Mouse (Mus musculus) fibroblast of lung, adult 2 months (primary cell): Measurements from ENCODE around the gene Pltp.

Source experiments
- DNase-seq: peaks from one replicate; pipeline ENCODE4 v3.0.0-alpha.2; 2011; ENCODE audit warnings: low read depth

Gene Pltp

GRCm38 (mm10) chr2:164845782-164846181 is 11.7 kb downstream of the Pltp start:
- no peak for DNase-seq

- DNase-seq: no peak
Measured at GRCm38 (mm10) chr2:164835164-164835563, 22.3 kb downstream of the Pltp start.

- DNase-seq: no peak
Measured at GRCm38 (mm10) chr2:164834531-164834930, 23.0 kb downstream of the Pltp start.

GRCm38 (mm10) chr2:164833314-164833959 is 24.1 kb downstream of the Pltp start, which contains the start of gene Neurl2:
TSS of gene Neurl2 (minus strand) at chr2:164833456.
- peak; percentile 87 for DNase-seq

- DNase-seq: peak; percentile 30
Measured at GRCm38 (mm10) chr2:164832748-164833301, 24.7 kb downstream of the Pltp start, which contains the start of gene Ctsa. TSS of gene Ctsa (plus strand) at chr2:164832873.

- no peak for DNase-seq
Measured at GRCm38 (mm10) chr2:164832032-164832747, 25.3 kb downstream of the Pltp start.

GRCm38 (mm10) chr2:164831029-164831428 is 26.5 kb downstream of the Pltp start:
- no peak for DNase-seq

GRCm38 (mm10) chr2:164829090-164829489 is 28.4 kb downstream of the Pltp start:
- DNase-seq: no peak

GRCm38 (mm10) chr2:164828437-164828836 is 29.1 kb downstream of the Pltp start, which contains the start of gene Spata25:
TSS of gene Spata25 (minus strand) at chr2:164828537.
- no peak for DNase-seq

GRCm38 (mm10) chr2:164827146-164827850 is 30.2 kb downstream of the Pltp start:
- no peak for DNase-seq

- DNase-seq: no peak
Measured at GRCm38 (mm10) chr2:164825521-164825920, 32.0 kb downstream of the Pltp start.

- no peak for DNase-seq
Measured at GRCm38 (mm10) chr2:164823969-164824368, 33.5 kb downstream of the Pltp start.

- DNase-seq: no peak
Measured at GRCm38 (mm10) chr2:164823181-164823585, 34.3 kb downstream of the Pltp start.

- peak; percentile 97 for DNase-seq
Measured at GRCm38 (mm10) chr2:164822636-164823165, 34.8 kb downstream of the Pltp start, which contains the start of gene Zswim1. TSS of gene Zswim1 (plus strand) at chr2:164822686.

GRCm38 (mm10) chr2:164821060-164821459 is 36.5 kb downstream of the Pltp start:
- no peak for DNase-seq

GRCm38 (mm10) chr2:164817703-164818102 is 39.8 kb downstream of the Pltp start:
- no peak for DNase-seq

- DNase-seq: no peak
Measured at GRCm38 (mm10) chr2:164817206-164817605, 40.3 kb downstream of the Pltp start.

- no peak for DNase-seq
Measured at GRCm38 (mm10) chr2:164815821-164816220, 41.7 kb downstream of the Pltp start.

GRCm38 (mm10) chr2:164815348-164815747 is 42.2 kb downstream of the Pltp start:
- no peak for DNase-seq

GRCm38 (mm10) chr2:164813557-164813956 is 44.0 kb downstream of the Pltp start:
- no peak for DNase-seq

- DNase-seq: no peak
Measured at GRCm38 (mm10) chr2:164806614-164807013, 50.9 kb downstream of the Pltp start.

- DNase-seq: no peak
Measured at GRCm38 (mm10) chr2:164805332-164805718, 52.2 kb downstream of the Pltp start.
